Mouse (Mus musculus): ENCODE measurements at regions not wholly inside any gene's neighbourhood (a gene's known extent, or its start where the extent isn't known, plus 50 kb on each side); places are given as distances from the start of the nearest gene placed in this dataset.

DNA sequence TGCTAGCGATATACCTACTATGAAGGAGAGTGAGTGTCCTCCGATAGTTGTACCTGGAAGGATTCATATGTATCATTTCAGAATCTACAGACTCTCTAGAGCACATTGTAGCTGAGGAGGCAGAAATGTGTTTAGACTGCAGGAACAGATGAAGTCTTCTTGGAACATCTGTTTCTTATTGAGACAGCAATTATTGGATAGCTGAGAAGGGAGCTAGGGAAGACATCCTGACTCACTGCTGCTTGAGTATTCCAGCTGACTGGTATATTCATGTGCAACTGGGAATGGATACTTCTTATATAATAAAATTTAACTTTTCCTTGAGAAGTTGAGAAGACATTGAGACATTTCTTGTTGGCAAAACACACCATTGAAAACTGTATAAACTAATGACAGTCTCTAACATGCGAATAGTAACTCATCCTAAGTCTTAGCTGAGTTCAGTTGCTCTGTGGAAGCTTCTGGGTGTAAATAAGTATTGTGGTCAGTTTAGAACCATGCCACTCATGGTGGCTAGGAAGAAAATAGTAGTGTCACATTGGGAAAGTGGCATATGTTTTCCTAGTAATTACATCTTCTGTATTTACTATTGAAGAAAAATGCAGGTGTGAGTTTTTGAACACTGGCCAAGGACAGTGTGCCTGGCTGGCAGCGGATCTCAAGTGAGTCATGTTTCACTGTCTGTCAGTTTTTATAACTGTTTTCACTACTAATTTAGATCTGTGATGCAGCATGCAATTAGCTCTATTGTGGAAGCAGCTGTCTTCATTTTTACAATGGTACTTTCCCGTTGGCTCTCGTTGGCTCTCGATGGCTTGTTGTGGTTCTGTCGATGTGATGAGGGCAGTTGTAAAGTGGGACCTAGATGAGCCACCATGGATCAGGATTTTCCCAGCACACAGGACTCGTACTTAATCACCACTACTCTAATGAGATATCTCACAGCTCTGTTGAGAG lies 163.5 kb downstream of the Sem1 start:
- WGBS = 31% methylated on average over 9 of the region's 9 CpGs
- Histone ChIP-seq H3K27ac (ENCODE audit: insufficient read depth, low read depth, low read length) (peak overlapping the region; percentile 36; the same call in 1 of the 2 replicates), H3K4me3 (ENCODE audit: insufficient read depth, low read depth, low read length) (no peak overlapping the region), H3K4me1 (ENCODE audit: control insufficient read depth, insufficient read depth, low read length) (no peaks in the 10 kb centered on the region)
- no peak for TF ChIP-seq POLR2A (IDR thresholded peaks at IDR 0.05; ENCODE audit: insufficient read depth, low read depth, low read length)

DNA sequence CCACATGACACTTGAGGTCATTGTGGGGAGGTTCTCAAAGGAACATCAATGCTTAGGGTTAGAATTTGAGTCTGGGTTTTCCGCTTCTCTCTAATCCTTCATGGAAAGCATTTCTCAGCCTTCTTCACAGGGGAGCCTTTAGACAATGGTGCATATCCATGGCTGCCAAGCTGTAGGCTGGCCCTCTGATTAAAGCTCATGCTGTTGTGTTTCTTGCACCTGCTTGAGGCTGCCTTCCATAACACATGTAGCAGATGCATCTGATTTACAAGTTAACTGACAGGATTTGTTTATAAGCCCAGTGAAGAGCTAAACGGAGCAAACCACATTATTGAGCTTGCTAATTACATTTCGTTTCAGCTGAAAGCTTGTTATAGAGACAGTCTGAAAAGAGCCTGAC lies 180.5 kb downstream of the Sem1 start:
- Histone ChIP-seq H3K27ac (ENCODE audit: insufficient read depth, low read depth, low read length) (no peak overlapping the region), H3K4me1 (ENCODE audit: control insufficient read depth, insufficient read depth, low read length) (no peaks in the 10 kb centered on the region), H3K4me3 (ENCODE audit: insufficient read depth, low read depth, low read length) (no peak overlapping the region)
- WGBS = 47% methylated on average over 3 of the region's 3 CpGs
- no peak for TF ChIP-seq CTCF (IDR thresholded peaks at IDR 0.05; ENCODE audit: insufficient read depth, low read depth, low read length)
- TF ChIP-seq POLR2A (IDR thresholded peaks at IDR 0.05; ENCODE audit: insufficient read depth, low read depth, low read length) = no peak

DNA sequence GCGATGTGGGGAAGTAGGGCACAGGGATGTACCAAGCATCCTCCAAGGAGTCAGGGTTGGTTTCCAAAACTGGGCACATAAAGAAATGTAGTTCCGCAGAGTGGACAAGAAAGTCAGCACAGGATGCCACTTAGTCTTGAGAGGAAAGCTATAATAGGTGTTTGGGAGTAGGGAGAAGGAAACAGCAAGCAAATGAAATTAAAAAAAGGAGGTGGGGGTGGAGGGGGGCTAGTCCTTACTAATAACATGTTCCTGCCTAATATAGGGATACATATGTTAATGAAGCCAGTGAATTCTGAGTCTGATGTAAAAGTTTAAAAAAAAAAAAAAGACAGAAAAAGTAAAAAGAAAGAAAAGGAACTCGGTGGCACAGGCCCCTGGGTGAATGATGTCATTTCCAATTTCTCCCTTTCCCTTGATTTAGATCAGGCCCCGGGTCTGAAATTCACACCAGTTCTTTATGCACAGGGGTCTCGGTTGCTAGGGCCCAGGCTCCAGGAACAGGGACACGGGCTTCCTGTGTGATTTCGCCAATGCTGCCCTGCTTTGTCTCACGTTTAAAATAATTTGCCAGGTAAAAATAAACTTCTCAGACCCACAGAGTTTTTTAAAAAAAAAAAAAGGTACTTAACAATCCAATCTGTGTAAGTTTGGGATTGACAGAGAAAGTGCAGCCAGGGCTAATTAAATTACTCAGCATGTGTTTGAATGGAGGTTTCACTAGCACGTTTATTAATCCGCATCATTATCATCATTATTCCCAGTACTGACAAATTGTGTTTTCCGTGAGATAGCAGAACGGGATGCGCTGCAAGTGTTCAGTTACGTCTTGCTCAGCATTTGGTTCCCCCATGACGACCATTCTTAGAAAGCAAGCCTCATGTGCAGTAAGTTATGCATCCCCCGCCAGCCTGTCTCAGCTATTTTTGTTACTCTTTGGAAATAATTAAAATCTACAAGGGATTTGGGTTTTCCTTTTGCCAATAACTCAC lies 172.8 kb upstream of the Slc25a13 start:
- H3K27ac ChIP-seq (ENCODE audit: insufficient read depth, low read depth, low read length) = no peak overlapping the region

DNA sequence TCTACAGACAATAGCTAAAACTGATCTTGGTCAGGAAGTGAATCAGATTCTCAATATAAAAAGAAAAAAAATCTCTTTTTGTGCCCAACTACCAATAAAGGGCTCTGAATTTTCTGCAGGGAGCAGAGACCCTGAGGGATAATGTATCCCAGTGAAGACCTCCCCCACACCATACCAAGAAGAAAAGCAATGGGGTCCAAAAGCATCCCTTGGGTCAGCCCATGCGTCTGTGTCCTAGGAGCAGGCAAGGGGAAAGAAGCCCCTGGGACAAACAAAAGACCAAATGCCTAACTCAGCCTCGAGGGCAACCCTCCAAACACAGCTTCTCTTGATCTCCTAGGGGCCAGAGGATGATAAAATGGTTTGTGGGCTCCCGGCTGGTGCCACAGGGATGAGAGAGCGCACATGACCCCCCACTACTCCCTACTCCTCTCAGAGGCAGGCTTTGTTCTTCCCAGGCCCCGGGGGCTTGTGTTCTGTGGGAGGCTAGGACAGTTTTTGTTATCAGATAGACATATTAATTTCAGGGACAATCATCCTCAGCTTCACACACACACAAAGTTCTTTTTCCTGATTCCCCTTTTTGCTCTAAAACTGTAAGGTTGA lies 172.0 kb upstream of the Slc25a13 start:
- H3K4me3 ChIP-seq (ENCODE audit: insufficient read depth, low read depth, low read length) = no peak overlapping the region
- no peaks in the 10 kb centered on the region for H3K4me1 ChIP-seq (ENCODE audit: control insufficient read depth, insufficient read depth, low read length)
- 64% methylated on average over 5 of the region's 5 CpGs for WGBS
- no peak overlapping the region for H3K27ac ChIP-seq (ENCODE audit: insufficient read depth, low read depth, low read length)
- no peak for TF ChIP-seq CTCF (IDR thresholded peaks at IDR 0.05; ENCODE audit: insufficient read depth, low read depth, low read length)
- TF ChIP-seq POLR2A (IDR thresholded peaks at IDR 0.05; ENCODE audit: insufficient read depth, low read depth, low read length) = no peak

More for the DNA sequence above, 172.8 kb upstream of the Slc25a13 start:
- no peak overlapping the region for H3K4me3 ChIP-seq (ENCODE audit: insufficient read depth, low read depth, low read length)
- 44% methylated on average over 16 of the region's 16 CpGs for WGBS
- no peak for TF ChIP-seq POLR2A (IDR thresholded peaks at IDR 0.05; ENCODE audit: insufficient read depth, low read depth, low read length)
- no peak for TF ChIP-seq CTCF (IDR thresholded peaks at IDR 0.05; ENCODE audit: insufficient read depth, low read depth, low read length)
- H3K4me1 ChIP-seq (ENCODE audit: control insufficient read depth, insufficient read depth, low read length) = no peaks in the 10 kb centered on the region

DNA sequence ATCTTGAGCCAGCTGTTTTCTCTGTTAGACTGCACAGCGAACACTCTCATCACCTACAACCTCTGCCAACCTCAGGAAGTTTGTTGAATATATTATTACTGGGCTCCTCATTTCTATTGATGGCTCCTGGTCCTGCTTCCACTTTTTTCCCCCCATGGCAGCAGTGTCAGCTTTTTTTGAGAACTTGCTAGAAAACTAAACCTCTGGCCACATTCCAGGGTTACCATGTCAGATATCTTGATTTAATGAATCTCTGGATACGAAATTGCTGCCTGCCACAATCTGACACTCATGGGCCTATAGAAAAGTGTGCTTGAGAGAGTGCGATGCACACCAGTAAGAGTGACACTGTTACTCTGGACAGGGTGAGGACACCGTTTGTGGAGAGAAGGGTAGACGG lies 170.6 kb upstream of the Slc25a13 start:
- H3K4me1 ChIP-seq (ENCODE audit: control insufficient read depth, insufficient read depth, low read length) = no peaks in the 10 kb centered on the region
- H3K4me3 ChIP-seq (ENCODE audit: insufficient read depth, low read depth, low read length) = no peak overlapping the region
- H3K27ac ChIP-seq (ENCODE audit: insufficient read depth, low read depth, low read length) = no peak overlapping the region
- no peak for TF ChIP-seq POLR2A (IDR thresholded peaks at IDR 0.05; ENCODE audit: insufficient read depth, low read depth, low read length)
- TF ChIP-seq CTCF (IDR thresholded peaks at IDR 0.05; ENCODE audit: insufficient read depth, low read depth, low read length) = no peak
- 79% methylated on average over 5 of the region's 5 CpGs for WGBS

DNA sequence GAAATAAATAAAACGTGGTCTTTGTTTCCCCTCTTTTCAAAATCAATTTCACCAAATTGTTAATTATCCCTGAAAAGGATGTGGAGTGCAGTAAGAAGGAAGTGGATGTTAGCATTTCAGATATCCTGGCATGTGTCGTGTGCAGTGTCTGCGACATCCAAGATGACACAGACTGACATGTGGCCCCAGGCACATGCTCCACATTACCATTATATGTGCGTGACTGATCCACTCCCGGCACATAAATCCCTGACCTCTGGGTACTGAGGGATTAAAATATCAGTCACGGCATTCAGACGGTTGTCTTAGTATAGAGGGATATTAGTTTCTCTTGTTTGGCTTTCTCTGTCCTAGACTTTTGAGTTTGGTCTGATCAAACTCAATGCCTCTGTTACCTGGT lies 168.0 kb upstream of the Slc25a13 start:
- Histone ChIP-seq H3K27ac (ENCODE audit: insufficient read depth, low read depth, low read length) (no peak overlapping the region), H3K4me3 (ENCODE audit: insufficient read depth, low read depth, low read length) (no peak overlapping the region), H3K4me1 (ENCODE audit: control insufficient read depth, insufficient read depth, low read length) (no peaks in the 10 kb centered on the region)
- TF ChIP-seq CTCF (IDR thresholded peaks at IDR 0.05; ENCODE audit: insufficient read depth, low read depth, low read length) (no peak), POLR2A (IDR thresholded peaks at IDR 0.05; ENCODE audit: insufficient read depth, low read depth, low read length) (no peak)
- 91% methylated on average over 7 of the region's 7 CpGs for WGBS

DNA sequence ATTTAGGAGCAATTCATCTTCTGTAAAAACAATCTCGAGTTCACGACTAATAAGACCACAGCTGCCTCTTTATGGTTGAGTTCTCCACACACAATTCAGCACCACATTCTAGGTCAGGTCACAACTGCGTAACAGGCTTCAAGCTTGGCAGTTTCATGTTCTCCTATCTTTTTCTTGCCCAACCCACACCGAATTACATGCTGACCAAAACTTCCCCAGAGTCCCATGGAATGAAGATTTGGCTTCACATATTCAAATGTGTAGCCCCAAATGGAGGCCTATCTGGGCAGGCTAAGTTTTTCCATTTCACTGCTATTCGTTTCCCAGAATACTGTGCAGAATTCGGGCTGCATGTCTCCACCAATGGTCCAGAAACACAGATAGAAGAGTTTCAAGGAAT lies 167.5 kb upstream of the Slc25a13 start:
- Histone ChIP-seq H3K27ac (ENCODE audit: insufficient read depth, low read depth, low read length) (no peak overlapping the region), H3K4me3 (ENCODE audit: insufficient read depth, low read depth, low read length) (no peak overlapping the region), H3K4me1 (ENCODE audit: control insufficient read depth, insufficient read depth, low read length) (no peaks in the 10 kb centered on the region)
- TF ChIP-seq CTCF (IDR thresholded peaks at IDR 0.05; ENCODE audit: insufficient read depth, low read depth, low read length) (no peak), POLR2A (IDR thresholded peaks at IDR 0.05; ENCODE audit: insufficient read depth, low read depth, low read length) (no peak)
- WGBS = 92% methylated on average over 6 of the region's 6 CpGs

DNA sequence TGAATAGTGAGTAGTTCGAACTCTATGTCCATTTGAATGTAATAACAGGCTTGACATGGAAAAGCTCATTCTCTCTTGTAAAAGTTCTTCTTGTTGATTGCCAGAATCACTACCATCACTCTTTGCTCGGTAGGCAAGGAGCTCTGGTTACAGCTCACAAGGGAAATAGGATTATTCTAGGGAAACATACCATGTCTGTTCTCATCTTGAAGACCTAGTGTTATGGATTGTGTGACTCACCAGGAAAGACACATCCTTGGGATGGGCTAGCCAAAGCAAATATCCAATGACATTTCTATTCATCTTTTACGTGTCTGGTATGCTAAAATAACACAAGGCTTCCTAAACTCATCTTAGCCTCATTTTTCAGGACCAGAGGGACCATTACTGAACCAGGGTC lies 155.4 kb upstream of the Slc25a13 start:
- no peaks in the 10 kb centered on the region for H3K4me1 ChIP-seq (ENCODE audit: control insufficient read depth, insufficient read depth, low read length)
- TF ChIP-seq CTCF (IDR thresholded peaks at IDR 0.05; ENCODE audit: insufficient read depth, low read depth, low read length) = no peak
- no peak for TF ChIP-seq POLR2A (IDR thresholded peaks at IDR 0.05; ENCODE audit: insufficient read depth, low read depth, low read length)
- WGBS = 91% methylated on average over 3 of the region's 3 CpGs
- no peak overlapping the region for H3K4me3 ChIP-seq (ENCODE audit: insufficient read depth, low read depth, low read length)
- H3K27ac ChIP-seq (ENCODE audit: insufficient read depth, low read depth, low read length) = no peak overlapping the region
